Mouse (Mus musculus): ENCODE data around the gene Olfr107.

GRCm38 (mm10) chr17:37445180-37445579, 46.2 kb downstream of the Olfr107 start, which contains the start of gene Olfr108:
- TF ChIP-seq POLR2A (IDR thresholded peaks at IDR 0.05; ENCODE audit: low read depth, low read length) (no peak), CTCF (IDR thresholded peaks at IDR 0.05; ENCODE audit: borderline replicate concordance, insufficient read depth, low read length) (no peak)
